Mouse (Mus musculus) liver, embryonic 11.5 days (tissue): ENCODE measurements at regions not wholly inside any gene's neighbourhood (a gene's known extent, or its start where the extent isn't known, plus 50 kb on each side); places are given as distances from the start of the nearest gene placed in this dataset.

Experiments
- ATAC-seq: fragments of 200-750 bp; cut with Nextera tagmentation; replicated peaks from 2 replicates; pipeline ENCODE4 v1.8.0; 2017; ENCODE audit warnings: moderate number of reproducible peaks, mild to moderate bottlenecking, moderate TSS enrichment, moderate library complexity; ENCODE audit not compliant: low FRiP score
- DNase-seq: peaks from one replicate; pipeline ENCODE4 v3.0.0-alpha.2; 2017; ENCODE audit warnings: low spot score
- H3K27ac ChIP-seq: fragments of 300-500 bp; sonication (generic); 2 replicates; pipeline ENCODE4 v1.5.1; 2014; ENCODE audit warnings: mild to moderate bottlenecking, low read depth, low read length, control low read depth
- H3K27me3 ChIP-seq: fragments of 300-500 bp; sonication (generic); replicated peaks from 2 replicates; pipeline ENCODE4 v1.6.1; 2014; ENCODE audit warnings: low read length, mixed read lengths; ENCODE audit not compliant: control insufficient read depth, insufficient read depth
- H3K36me3 ChIP-seq: fragments of 300-500 bp; sonication (generic); 2 replicates; pipeline ENCODE4 v1.6.1; 2014; ENCODE audit warnings: mild to moderate bottlenecking, low read length, moderate library complexity, mixed read lengths; ENCODE audit not compliant: control insufficient read depth, insufficient read depth
- H3K4me1 ChIP-seq: fragments of 300-500 bp; sonication (generic); replicated peaks from 2 replicates; pipeline ENCODE4 v1.6.1; 2014; ENCODE audit warnings: low read length, mixed read lengths; ENCODE audit not compliant: control insufficient read depth, insufficient read depth
- H3K4me2 ChIP-seq: fragments of 300-500 bp; sonication (generic); 2 replicates; pipeline ENCODE4 v1.6.1; 2014; ENCODE audit warnings: mild to moderate bottlenecking, control low read depth, moderate library complexity
- H3K4me3 ChIP-seq: fragments of 300-500 bp; sonication (generic); 2 replicates; pipeline ENCODE4 v1.5.1; 2014; ENCODE audit warnings: low read depth, low read length, control low read depth
- H3K9ac ChIP-seq: fragments of 300-500 bp; sonication (generic); 2 replicates; pipeline ENCODE4 v1.6.1; 2014; ENCODE audit warnings: low read depth, low read length, control low read depth
- H3K9me3 ChIP-seq: fragments of 300-500 bp; sonication (generic); 2 replicates; pipeline ENCODE4 v1.6.1; 2016; ENCODE audit warnings: low read length, inconsistent platforms, mixed read lengths; ENCODE audit not compliant: control insufficient read depth
- WGBS: fragments of 180-500 bp; shearing (Covaris S2); extraction: QIAGEN DNeasy Blood & Tissue Kit; methylation state at CpG from one replicate; pipeline ENCODE4 v1.1.7; 2014; 5-methylcytosine and 5-hydroxymethylcytosine counted together

DNA sequence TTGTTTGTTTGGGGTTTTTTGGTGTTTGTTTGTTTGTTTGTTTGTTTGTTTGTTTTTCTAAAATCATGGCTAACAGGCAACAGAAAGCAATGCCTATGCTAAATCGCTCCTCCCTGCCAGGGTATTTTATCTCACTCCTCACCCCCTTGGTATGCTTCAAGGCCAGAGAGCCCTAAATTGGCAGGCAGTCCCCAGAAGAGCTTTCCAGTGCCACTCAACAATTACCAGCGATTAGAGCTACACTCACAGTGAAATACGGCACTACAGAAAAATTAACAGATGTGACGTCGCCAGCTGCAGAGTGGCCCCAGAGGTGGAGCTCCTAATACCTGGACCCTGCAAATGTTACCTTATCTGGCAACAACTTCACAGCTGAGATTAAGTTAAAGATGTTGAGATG lies 93.5 kb upstream of the Noct start:
- Histone ChIP-seq H3K27me3 (no peaks in the 10 kb centered on the region), H3K27ac (no peak overlapping the region), H3K9ac (no peak overlapping the region), H3K36me3 (no peaks in the 10 kb centered on the region), H3K4me3 (no peak overlapping the region), H3K9me3 (no peaks in the 10 kb centered on the region), H3K4me1 (no peaks in the 10 kb centered on the region), H3K4me2 (no peak overlapping the region)
- WGBS = 86% methylated on average over 5 of the region's 5 CpGs
- DNase-seq = no peak
- ATAC-seq = no peak

DNA sequence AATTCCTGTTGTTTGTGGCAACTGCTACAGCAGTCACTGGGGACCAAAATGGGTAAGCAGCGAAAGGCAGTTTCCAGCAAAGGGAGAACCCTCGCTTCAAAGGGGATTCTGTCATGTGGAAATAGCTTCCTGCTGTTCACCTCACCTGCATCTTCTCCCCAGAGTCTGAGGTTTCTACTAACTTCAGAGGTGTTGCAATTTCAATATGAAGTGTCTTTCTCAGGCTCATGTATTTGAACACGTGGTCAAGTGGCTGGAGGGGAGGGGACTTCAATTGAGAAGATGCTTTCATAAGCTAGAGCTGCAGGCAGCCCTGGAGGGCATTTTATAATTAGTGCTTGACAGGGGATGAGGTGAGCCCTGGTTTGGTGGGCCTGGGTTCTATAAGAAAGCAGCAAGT lies 92.9 kb upstream of the Noct start:
- H3K27me3 ChIP-seq = no peaks in the 10 kb centered on the region
- WGBS = 84% methylated on average over 3 of the region's 3 CpGs
- no peaks in the 10 kb centered on the region for H3K36me3 ChIP-seq
- no peaks in the 10 kb centered on the region for H3K9me3 ChIP-seq
- H3K27ac ChIP-seq = no peak overlapping the region
- H3K4me2 ChIP-seq = no peak overlapping the region
- DNase-seq = no peak
- H3K4me3 ChIP-seq = no peak overlapping the region
- H3K9ac ChIP-seq = no peak overlapping the region
- ATAC-seq = no peak
- H3K4me1 ChIP-seq = no peaks in the 10 kb centered on the region

DNA sequence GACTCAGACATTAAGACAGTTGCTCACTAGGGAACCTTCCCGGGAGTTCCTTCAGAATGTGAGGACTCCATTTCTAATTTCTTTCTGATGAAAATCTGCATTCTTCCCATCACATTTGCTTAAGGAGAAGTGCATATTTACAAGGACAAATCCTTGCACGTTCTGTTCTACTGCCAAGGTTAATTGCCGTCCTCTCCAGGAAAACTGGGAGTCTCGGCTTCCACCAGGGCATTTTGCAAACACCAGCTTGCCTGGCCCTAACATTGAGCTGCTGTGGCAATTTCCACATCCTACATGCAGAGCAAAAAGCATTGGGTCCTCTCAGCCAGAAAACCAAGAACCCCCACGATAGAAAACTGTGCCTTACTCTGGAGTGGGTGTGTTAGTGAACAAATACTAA lies 91.5 kb upstream of the Noct start:
- Histone ChIP-seq H3K4me2 (no peak overlapping the region), H3K4me1 (no peaks in the 10 kb centered on the region), H3K9me3 (no peaks in the 10 kb centered on the region), H3K4me3 (no peak overlapping the region), H3K36me3 (no peaks in the 10 kb centered on the region), H3K27me3 (no peaks in the 10 kb centered on the region), H3K9ac (no peak overlapping the region), H3K27ac (no peak overlapping the region)
- DNase-seq (no peak), ATAC-seq (no peak)
- WGBS = 83% methylated on average over 5 of the region's 5 CpGs

DNA sequence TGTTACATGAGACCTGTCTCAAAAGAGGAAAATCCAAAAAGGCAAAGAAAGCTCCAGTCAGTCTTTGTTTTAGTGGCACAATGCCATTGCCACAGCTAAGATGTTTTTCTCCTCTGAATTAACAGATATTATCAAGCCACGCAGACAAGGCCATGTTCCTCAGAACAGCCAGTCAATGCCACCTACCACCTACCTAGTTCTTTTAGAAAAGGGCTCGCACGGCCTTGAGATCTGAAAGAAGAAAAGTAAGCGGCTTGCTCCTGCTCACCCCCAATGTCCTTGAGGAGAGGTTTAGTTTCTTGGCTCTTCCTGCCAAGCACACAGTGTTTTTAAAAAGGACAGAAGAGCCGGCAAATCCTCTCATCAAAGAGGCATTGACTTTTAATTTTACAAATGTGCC lies 88.7 kb upstream of the Noct start:
- H3K9me3 ChIP-seq = no peaks in the 10 kb centered on the region
- ATAC-seq (no peak), DNase-seq (no peak)
- no peak overlapping the region for H3K4me2 ChIP-seq
- H3K9ac ChIP-seq = no peak overlapping the region
- 79% methylated on average over 5 of the region's 5 CpGs for WGBS
- no peaks in the 10 kb centered on the region for H3K36me3 ChIP-seq
- H3K27me3 ChIP-seq = no peaks in the 10 kb centered on the region
- no peak overlapping the region for H3K27ac ChIP-seq
- H3K4me3 ChIP-seq = no peak overlapping the region
- H3K4me1 ChIP-seq = no peaks in the 10 kb centered on the region

DNA sequence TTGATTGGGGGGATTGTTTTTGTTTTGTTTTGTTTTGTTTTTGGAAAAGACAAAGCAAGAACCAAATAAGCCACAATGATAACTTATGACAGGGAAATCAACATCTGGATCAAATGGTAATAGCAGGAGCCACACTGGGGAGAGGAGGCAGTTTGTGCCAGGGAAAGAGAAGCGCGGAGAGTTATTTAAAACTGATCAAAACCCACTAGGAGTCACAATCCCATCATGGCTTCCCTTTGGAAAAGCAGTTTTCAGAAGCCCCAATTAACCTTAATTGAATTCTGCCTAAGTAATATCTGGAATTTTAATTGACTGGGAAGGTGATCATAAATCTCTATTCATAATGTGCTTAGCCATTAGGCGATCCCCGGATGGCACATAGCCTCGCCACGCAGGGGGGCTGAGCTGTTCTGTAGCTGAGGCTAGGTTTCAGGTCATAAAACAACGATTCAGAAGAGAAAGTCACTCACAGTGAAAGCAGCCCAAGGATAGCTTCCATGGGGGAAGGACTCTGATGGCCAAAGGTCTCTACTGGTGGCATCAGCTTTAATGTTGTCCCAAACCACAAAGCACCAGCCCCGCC lies 86.4 kb upstream of the Noct start:
- Histone ChIP-seq H3K4me2 (no peak overlapping the region), H3K27me3 (no peaks in the 10 kb centered on the region), H3K27ac (no peak overlapping the region), H3K9ac (no peak overlapping the region), H3K4me1 (no peaks in the 10 kb centered on the region), H3K36me3 (no peaks in the 10 kb centered on the region), H3K4me3 (no peak overlapping the region), H3K9me3 (no peaks in the 10 kb centered on the region)
- no peak for ATAC-seq
- no peak for DNase-seq
- 90% methylated on average over 8 of the region's 8 CpGs for WGBS

DNA sequence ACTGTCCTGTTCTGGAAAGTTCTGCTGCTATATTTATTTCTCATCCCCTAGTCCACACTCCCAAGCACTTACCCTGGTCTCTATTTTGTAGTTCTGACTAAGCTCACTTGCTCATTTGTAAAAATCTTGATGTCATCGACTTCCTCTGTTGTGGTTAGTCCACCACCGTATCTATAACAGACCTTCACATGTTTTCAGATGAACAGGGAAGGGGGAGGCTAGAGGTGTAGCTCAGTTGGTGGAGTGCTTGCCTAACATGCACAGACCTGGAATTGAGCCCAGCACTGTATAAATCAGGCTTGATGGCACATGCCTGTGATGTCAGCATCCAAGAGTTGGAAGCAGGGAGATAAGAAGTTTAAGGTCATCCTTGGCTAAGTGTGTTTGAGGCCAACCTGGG lies 78.3 kb upstream of the Noct start:
- Histone ChIP-seq H3K27ac (no peak overlapping the region), H3K9ac (no peak overlapping the region), H3K4me1 (no peaks in the 10 kb centered on the region), H3K36me3 (no peaks in the 10 kb centered on the region), H3K4me3 (no peak overlapping the region), H3K4me2 (no peak overlapping the region), H3K9me3 (no peaks in the 10 kb centered on the region), H3K27me3 (no peaks in the 10 kb centered on the region)
- DNase-seq = no peak
- 46% methylated on average over 2 of the region's 2 CpGs for WGBS
- peak; percentile 61 for ATAC-seq

DNA sequence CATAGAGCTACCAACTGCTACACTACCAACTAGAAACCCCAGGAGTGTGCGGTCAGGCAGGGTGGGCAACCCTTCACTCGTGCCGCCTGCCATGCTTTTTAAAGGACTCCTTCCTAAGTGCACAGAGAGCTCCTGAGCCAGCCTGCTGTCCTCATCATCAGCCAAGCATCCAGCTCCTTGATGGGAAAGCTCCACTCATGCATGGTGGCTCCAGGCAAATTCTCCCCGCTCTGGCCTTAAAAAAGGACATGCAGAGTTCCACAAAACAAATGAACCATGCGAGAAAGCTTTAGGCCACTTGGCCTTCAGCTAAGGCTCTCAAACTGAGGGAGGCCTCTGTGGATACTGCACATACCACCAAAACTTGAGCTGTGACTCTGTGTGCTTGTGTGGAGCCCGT lies 74.2 kb upstream of the Noct start:
- H3K27ac ChIP-seq = no peak overlapping the region
- H3K9ac ChIP-seq = no peak overlapping the region
- ATAC-seq = no peak
- H3K4me1 ChIP-seq = peaks cover under 1% of the 10 kb centered on the region; the same call in 1 of the 2 replicates
- no peaks in the 10 kb centered on the region for H3K27me3 ChIP-seq
- H3K36me3 ChIP-seq = no peaks in the 10 kb centered on the region
- DNase-seq = no peak
- 86% methylated on average over 6 of the region's 6 CpGs for WGBS
- no peak overlapping the region for H3K4me2 ChIP-seq
- no peaks in the 10 kb centered on the region for H3K9me3 ChIP-seq
- H3K4me3 ChIP-seq = no peak overlapping the region

DNA sequence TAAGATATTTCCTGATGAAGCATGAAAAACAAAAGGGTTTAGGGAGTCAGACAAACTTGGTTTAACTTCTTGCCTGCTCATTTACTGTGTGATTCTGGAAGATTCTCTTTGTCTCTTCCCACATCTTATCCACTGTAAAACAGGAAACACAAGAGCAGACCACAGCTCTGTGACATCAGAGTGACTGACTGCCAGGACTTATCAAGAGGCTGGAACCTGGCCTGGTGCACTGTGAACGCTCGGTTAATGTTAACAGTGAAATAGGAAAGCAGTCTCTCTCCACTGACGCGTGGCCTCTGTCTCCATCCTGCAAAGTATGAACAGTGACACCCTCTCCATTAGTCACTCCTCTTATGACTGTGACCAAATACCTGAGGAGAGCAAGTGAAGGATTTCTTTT lies 73.1 kb upstream of the Noct start:
- ATAC-seq = peak; percentile 39
- Histone ChIP-seq H3K27ac (no peak overlapping the region), H3K4me2 (no peak overlapping the region), H3K9me3 (no peaks in the 10 kb centered on the region), H3K4me1 (peaks cover 2% of the 10 kb centered on the region; the same call in 1 of the 2 replicates), H3K9ac (no peak overlapping the region), H3K27me3 (no peaks in the 10 kb centered on the region), H3K4me3 (no peak overlapping the region), H3K36me3 (no peaks in the 10 kb centered on the region)
- no peak for DNase-seq
- 41% methylated on average over 4 of the region's 4 CpGs for WGBS

DNA sequence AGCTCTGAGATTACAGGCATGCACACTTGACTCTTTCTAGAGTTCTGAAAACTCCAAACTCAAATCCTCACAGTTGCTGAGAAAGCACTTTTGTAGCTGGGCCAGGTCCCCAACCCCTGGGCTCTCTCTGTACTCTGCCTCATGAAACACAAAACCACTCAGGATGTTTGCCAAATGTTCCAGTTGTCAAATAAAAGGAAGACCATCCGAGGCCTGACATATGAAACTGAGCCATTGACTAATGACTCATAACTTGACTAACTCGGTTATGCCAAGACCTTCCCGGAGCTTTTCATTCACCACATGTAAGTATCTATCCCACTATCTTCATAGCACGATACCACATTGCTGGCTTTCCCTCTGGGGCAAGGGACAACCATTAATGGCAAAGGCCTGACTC lies 68.6 kb upstream of the Noct start:
- Histone ChIP-seq H3K4me3 (no peak overlapping the region), H3K27ac (no peak overlapping the region), H3K4me2 (no peak overlapping the region), H3K9ac (no peak overlapping the region), H3K36me3 (no peaks in the 10 kb centered on the region), H3K9me3 (no peaks in the 10 kb centered on the region), H3K4me1 (peaks cover 23% of the 10 kb centered on the region), H3K27me3 (no peaks in the 10 kb centered on the region)
- DNase-seq (no peak), ATAC-seq (no peak)
- WGBS = 71% methylated on average over 4 of the region's 4 CpGs
